Mouse (Mus musculus): ENCODE data around the gene Sox5. TPM values are rescaled to one million over a fixed set of nuclear protein-coding genes. Genes with fewer than 3 reads are reported as not detected.
A peak's percentile ranks its signal among the peaks of the same experiment; 100 is the strongest.

Sox5 gene
- polyA plus RNA-seq, 1 experiment from 2014 or later = 43.3 TPM

- 87% methylated on average over 9 of the region's 9 CpGs for WGBS
- ATAC-seq = no peak
- H3K4me3 ChIP-seq (ENCODE audit: low read depth, low read length) = no peak overlapping the region
- H3K9me3 ChIP-seq (replicated peaks; ENCODE audit: control insufficient read depth, low read length, poor library complexity, severe bottlenecking) = no peaks in the 10 kb centered on the region
- no peak overlapping the region for H3K9ac ChIP-seq (ENCODE audit: low read depth, low read length)
- peaks cover 9% of the 10 kb centered on the region for H3K4me1 ChIP-seq (ENCODE audit: control insufficient read depth, insufficient read depth, low read length)
- H3K36me3 ChIP-seq (ENCODE audit: control insufficient read depth, insufficient read depth, low read length) = no peaks in the 10 kb centered on the region
- no peak overlapping the region for H3K27ac ChIP-seq (ENCODE audit: low read length)
- H3K4me2 ChIP-seq (ENCODE audit: low read length) = no peak overlapping the region
- H3K27me3 ChIP-seq (ENCODE audit: control insufficient read depth, insufficient read depth, low read depth, low read length) = no peaks in the 10 kb centered on the region
These were observed 618.3 kb downstream of the Sox5 start for GRCm38 (mm10) chr6:144163501-144163900.

- Histone ChIP-seq H3K36me3 (ENCODE audit: control insufficient read depth, insufficient read depth, low read length) (no peaks in the 10 kb centered on the region), H3K27me3 (ENCODE audit: control insufficient read depth, insufficient read depth, low read depth, low read length) (no peaks in the 10 kb centered on the region), H3K27ac (ENCODE audit: low read length) (no peak overlapping the region), H3K4me2 (ENCODE audit: low read length) (no peak overlapping the region), H3K4me1 (ENCODE audit: control insufficient read depth, insufficient read depth, low read length) (peaks cover 15% of the 10 kb centered on the region), H3K9ac (ENCODE audit: low read depth, low read length) (no peak overlapping the region), H3K4me3 (ENCODE audit: low read depth, low read length) (no peak overlapping the region), H3K9me3 (replicated peaks; ENCODE audit: control insufficient read depth, low read length, poor library complexity, severe bottlenecking) (no peaks in the 10 kb centered on the region)
- WGBS = 98% methylated on average over 12 of the region's 12 CpGs
- no peak for ATAC-seq
These were observed 623.1 kb downstream of the Sox5 start for GRCm38 (mm10) chr6:144158637-144159036.

GRCm38 (mm10) chr6:144154892-144155424, 626.8 kb downstream of the Sox5 start:
- WGBS = 11% methylated on average over 9 of the region's 9 CpGs
- peak; percentile 88 for ATAC-seq
- no peaks in the 10 kb centered on the region for H3K9me3 ChIP-seq (replicated peaks; ENCODE audit: control insufficient read depth, low read length, poor library complexity, severe bottlenecking)
- H3K27me3 ChIP-seq (ENCODE audit: control insufficient read depth, insufficient read depth, low read depth, low read length) = no peaks in the 10 kb centered on the region
- no peaks in the 10 kb centered on the region for H3K36me3 ChIP-seq (ENCODE audit: control insufficient read depth, insufficient read depth, low read length)
- H3K9ac ChIP-seq (ENCODE audit: low read depth, low read length) = 0 out of 2 replicates have a peak overlapping the region, but pooled peaks have one; percentile 30
- no peak overlapping the region for H3K4me3 ChIP-seq (ENCODE audit: low read depth, low read length)
- H3K27ac ChIP-seq (ENCODE audit: low read length) = peak overlapping the region; percentile 76
- peaks cover 20% of the 10 kb centered on the region for H3K4me1 ChIP-seq (ENCODE audit: control insufficient read depth, insufficient read depth, low read length)
- H3K4me2 ChIP-seq (ENCODE audit: low read length) = peak overlapping the region; percentile 34

- 38% methylated on average over 3 of the region's 3 CpGs for WGBS
- Histone ChIP-seq H3K9ac (ENCODE audit: low read depth, low read length) (no peak overlapping the region), H3K4me1 (ENCODE audit: control insufficient read depth, insufficient read depth, low read length) (peaks cover 23% of the 10 kb centered on the region), H3K9me3 (replicated peaks; ENCODE audit: control insufficient read depth, low read length, poor library complexity, severe bottlenecking) (no peaks in the 10 kb centered on the region), H3K27me3 (ENCODE audit: control insufficient read depth, insufficient read depth, low read depth, low read length) (no peaks in the 10 kb centered on the region), H3K27ac (ENCODE audit: low read length) (no peak overlapping the region), H3K36me3 (ENCODE audit: control insufficient read depth, insufficient read depth, low read length) (no peaks in the 10 kb centered on the region), H3K4me3 (ENCODE audit: low read depth, low read length) (no peak overlapping the region), H3K4me2 (ENCODE audit: low read length) (no peak overlapping the region)
- ATAC-seq = no peak
These were observed 629.8 kb downstream of the Sox5 start for GRCm38 (mm10) chr6:144151957-144152356.

- Histone ChIP-seq H3K9me3 (replicated peaks; ENCODE audit: control insufficient read depth, low read length, poor library complexity, severe bottlenecking) (no peaks in the 10 kb centered on the region), H3K4me2 (ENCODE audit: low read length) (no peak overlapping the region), H3K9ac (ENCODE audit: low read depth, low read length) (no peak overlapping the region), H3K4me1 (ENCODE audit: control insufficient read depth, insufficient read depth, low read length) (peaks cover 23% of the 10 kb centered on the region), H3K27me3 (ENCODE audit: control insufficient read depth, insufficient read depth, low read depth, low read length) (no peaks in the 10 kb centered on the region), H3K27ac (ENCODE audit: low read length) (no peak overlapping the region), H3K4me3 (ENCODE audit: low read depth, low read length) (no peak overlapping the region), H3K36me3 (ENCODE audit: control insufficient read depth, insufficient read depth, low read length) (no peaks in the 10 kb centered on the region)
- WGBS = 29% methylated on average over 10 of the region's 10 CpGs
- ATAC-seq = no peak
These were observed 630.7 kb downstream of the Sox5 start for GRCm38 (mm10) chr6:144151075-144151474.

GRCm38 (mm10) chr6:144137397-144137796, 644.4 kb downstream of the Sox5 start:
- H3K4me2 ChIP-seq (ENCODE audit: low read length) = no peak overlapping the region
- no peaks in the 10 kb centered on the region for H3K9me3 ChIP-seq (replicated peaks; ENCODE audit: control insufficient read depth, low read length, poor library complexity, severe bottlenecking)
- H3K27me3 ChIP-seq (ENCODE audit: control insufficient read depth, insufficient read depth, low read depth, low read length) = no peaks in the 10 kb centered on the region
- no peak overlapping the region for H3K27ac ChIP-seq (ENCODE audit: low read length)
- no peak overlapping the region for H3K9ac ChIP-seq (ENCODE audit: low read depth, low read length)
- H3K4me1 ChIP-seq (ENCODE audit: control insufficient read depth, insufficient read depth, low read length) = no peaks in the 10 kb centered on the region
- ATAC-seq = no peak
- no peak overlapping the region for H3K4me3 ChIP-seq (ENCODE audit: low read depth, low read length)
- 96% methylated on average over 5 of the region's 5 CpGs for WGBS
- no peaks in the 10 kb centered on the region for H3K36me3 ChIP-seq (ENCODE audit: control insufficient read depth, insufficient read depth, low read length)

- Histone ChIP-seq H3K27ac (ENCODE audit: low read length) (no peak overlapping the region), H3K9me3 (replicated peaks; ENCODE audit: control insufficient read depth, low read length, poor library complexity, severe bottlenecking) (no peaks in the 10 kb centered on the region), H3K27me3 (ENCODE audit: control insufficient read depth, insufficient read depth, low read depth, low read length) (no peaks in the 10 kb centered on the region), H3K36me3 (ENCODE audit: control insufficient read depth, insufficient read depth, low read length) (no peaks in the 10 kb centered on the region), H3K9ac (ENCODE audit: low read depth, low read length) (no peak overlapping the region), H3K4me1 (ENCODE audit: control insufficient read depth, insufficient read depth, low read length) (no peaks in the 10 kb centered on the region), H3K4me2 (ENCODE audit: low read length) (no peak overlapping the region), H3K4me3 (ENCODE audit: low read depth, low read length) (no peak overlapping the region)
- ATAC-seq = no peak
- WGBS = 95% methylated on average over 4 of the region's 4 CpGs
These were observed 644.9 kb downstream of the Sox5 start for GRCm38 (mm10) chr6:144136894-144137293.

GRCm38 (mm10) chr6:144129927-144130326, 651.9 kb downstream of the Sox5 start:
- WGBS = 88% methylated on average over 12 of the region's 12 CpGs
- no peaks in the 10 kb centered on the region for H3K36me3 ChIP-seq (ENCODE audit: control insufficient read depth, insufficient read depth, low read length)
- no peak overlapping the region for H3K4me3 ChIP-seq (ENCODE audit: low read depth, low read length)
- ATAC-seq = no peak
- H3K9me3 ChIP-seq (replicated peaks; ENCODE audit: control insufficient read depth, low read length, poor library complexity, severe bottlenecking) = no peaks in the 10 kb centered on the region
- H3K27ac ChIP-seq (ENCODE audit: low read length) = no peak overlapping the region
- H3K9ac ChIP-seq (ENCODE audit: low read depth, low read length) = no peak overlapping the region
- no peaks in the 10 kb centered on the region for H3K27me3 ChIP-seq (ENCODE audit: control insufficient read depth, insufficient read depth, low read depth, low read length)
- peaks cover 3% of the 10 kb centered on the region; the same call in 1 of the 2 replicates for H3K4me1 ChIP-seq (ENCODE audit: control insufficient read depth, insufficient read depth, low read length)
- no peak overlapping the region for H3K4me2 ChIP-seq (ENCODE audit: low read length)

GRCm38 (mm10) chr6:144119961-144120360, 661.8 kb downstream of the Sox5 start:
- Histone ChIP-seq H3K27me3 (ENCODE audit: control insufficient read depth, insufficient read depth, low read depth, low read length) (no peaks in the 10 kb centered on the region), H3K4me3 (ENCODE audit: low read depth, low read length) (no peak overlapping the region), H3K4me1 (ENCODE audit: control insufficient read depth, insufficient read depth, low read length) (no peaks in the 10 kb centered on the region), H3K4me2 (ENCODE audit: low read length) (no peak overlapping the region), H3K9ac (ENCODE audit: low read depth, low read length) (no peak overlapping the region), H3K27ac (ENCODE audit: low read length) (no peak overlapping the region), H3K9me3 (replicated peaks; ENCODE audit: control insufficient read depth, low read length, poor library complexity, severe bottlenecking) (no peaks in the 10 kb centered on the region), H3K36me3 (ENCODE audit: control insufficient read depth, insufficient read depth, low read length) (0 out of 2 replicates have a peak, but pooled peaks cover 2% of the 10 kb centered on the region)
- WGBS = 71% methylated on average over 1 of the region's 1 CpGs
- ATAC-seq = no peak

Measured in midbrain, embryonic 16.5 days (tissue).